In genomic region chr10:61028598-61028997, GRCm38 (mm10) we compare ENCODE assay signal across 17 mouse cellular contexts.
DNase-seq lines count a peak whose midpoint lies in the region; ATAC-seq lines count a peak whose summit lies in the region.
"Had no signal": no experiment of that assay in that cellular context is flagged by ENCODE, and none has a peak within 500 bp of the region (broad histone marks: within the 10 kb centered on the region; RNA-seq: fewer than 3 reads in every experiment).

No protein-coding gene starts in this region.

- no peak overlapping the region for H3K4me2 ChIP-seq in forebrain, embryonic 15.5 days (replicated peaks)
- no peak overlapping the region for H3K4me2 ChIP-seq in forebrain, embryonic 16.5 days (ENCODE audit: low read length)
- no peak overlapping the region for H3K4me2 ChIP-seq in kidney, embryonic 16.5 days (replicated peaks; ENCODE audit: low read depth, low read length)
- H3K4me2 ChIP-seq in forebrain, embryonic 14.5 days (ENCODE audit: low read length) = no peak overlapping the region
- H3K4me2 ChIP-seq: hindbrain, embryonic 13.5 days; limb, embryonic 15.5 days; lung, embryonic 14.5 days; midbrain, embryonic 11.5 days had no signal

- WGBS in forebrain, embryonic 15.5 days = 50% methylated on average over 5 of the region's 5 CpGs
- 43% methylated on average over 5 of the region's 5 CpGs for WGBS in forebrain, embryonic 16.5 days
- WGBS in kidney, embryonic 16.5 days = 80% methylated on average over 5 of the region's 5 CpGs
- WGBS in forebrain, embryonic 14.5 days = 71% methylated on average over 5 of the region's 5 CpGs

- ATAC-seq in forebrain, embryonic 15.5 days (replicated peaks) = 0 out of 2 replicates have a peak, but pooled peaks have one; percentile 16
- no peak for ATAC-seq in forebrain, embryonic 16.5 days
- ATAC-seq in kidney, embryonic 16.5 days (ENCODE audit: low FRiP score, low TSS enrichment) = no peak
- no peak for ATAC-seq in forebrain, embryonic 14.5 days
- ATAC-seq: intestine, embryonic 16.5 days had no signal

- H3K27me3 ChIP-seq in forebrain, embryonic 15.5 days = no peaks in the 10 kb centered on the region
- no peaks in the 10 kb centered on the region for H3K27me3 ChIP-seq in forebrain, embryonic 16.5 days (replicated peaks; ENCODE audit: control insufficient read depth, insufficient read depth, low read length)
- no peaks in the 10 kb centered on the region for H3K27me3 ChIP-seq in kidney, embryonic 16.5 days (ENCODE audit: insufficient read depth, low read length)
- no peaks in the 10 kb centered on the region for H3K27me3 ChIP-seq in forebrain, embryonic 14.5 days (replicated peaks; ENCODE audit: control insufficient read depth, insufficient read depth, low read length)
- H3K27me3 ChIP-seq: hindbrain, embryonic 13.5 days; limb, embryonic 15.5 days had no signal

- H3K27ac ChIP-seq in forebrain, embryonic 15.5 days (replicated peaks) = no peak overlapping the region
- no peak overlapping the region for H3K27ac ChIP-seq in forebrain, embryonic 16.5 days (ENCODE audit: low read length)
- no peak overlapping the region for H3K27ac ChIP-seq in kidney, embryonic 16.5 days (ENCODE audit: low read length)
- no peak overlapping the region; the same call in 1 of the 2 replicates for H3K27ac ChIP-seq in forebrain, embryonic 14.5 days (ENCODE audit: low read depth, low read length)
- H3K27ac ChIP-seq: hindbrain, embryonic 13.5 days; left cerebral cortex, adult 2 months; limb, embryonic 15.5 days had no signal

- peak; percentile 35 for DNase-seq in kidney, adult 9 months
- DNase-seq in gastrocnemius, postnatal 25 days = peak; percentile 20
- DNase-seq in heart, postnatal 36 days = peak; percentile 6 to 25
- DNase-seq in adrenal gland, adult 2 months = no peak
- DNase-seq in forebrain, embryonic 14.5 days (ENCODE audit: low spot score) = no peak
- DNase-seq: adrenal gland, postnatal 36 days; cerebellum, adult 11-12 months; lung, embryonic 14.5 days had no signal

- no peak overlapping the region for H3K9ac ChIP-seq in forebrain, embryonic 15.5 days (replicated peaks)
- no peak overlapping the region for H3K9ac ChIP-seq in forebrain, embryonic 16.5 days (replicated peaks; ENCODE audit: low read depth, low read length)
- no peak overlapping the region for H3K9ac ChIP-seq in kidney, embryonic 16.5 days (replicated peaks; ENCODE audit: low read length)
- H3K9ac ChIP-seq in forebrain, embryonic 14.5 days (ENCODE audit: low read length) = no peak overlapping the region
- H3K9ac ChIP-seq: hindbrain, embryonic 13.5 days; limb, embryonic 15.5 days; lung, embryonic 14.5 days had no signal

- no peaks in the 10 kb centered on the region for H3K36me3 ChIP-seq in forebrain, embryonic 15.5 days
- H3K36me3 ChIP-seq in forebrain, embryonic 16.5 days (ENCODE audit: control insufficient read depth, insufficient read depth) = no peaks in the 10 kb centered on the region
- H3K36me3 ChIP-seq in kidney, embryonic 16.5 days (ENCODE audit: insufficient read depth, low read length) = no peaks in the 10 kb centered on the region
- H3K36me3 ChIP-seq in forebrain, embryonic 14.5 days (ENCODE audit: control insufficient read depth, insufficient read depth, low read length) = no peaks in the 10 kb centered on the region
- H3K36me3 ChIP-seq: G1E; hindbrain, embryonic 13.5 days; limb, embryonic 15.5 days had no signal

- no peak overlapping the region for H3K4me3 ChIP-seq in forebrain, embryonic 15.5 days
- H3K4me3 ChIP-seq in forebrain, embryonic 16.5 days (replicated peaks; ENCODE audit: low read length) = no peak overlapping the region
- H3K4me3 ChIP-seq in kidney, embryonic 16.5 days (ENCODE audit: low read length) = no peak overlapping the region
- H3K4me3 ChIP-seq in forebrain, embryonic 14.5 days (ENCODE audit: low read depth, low read length) = no peak overlapping the region
- H3K4me3 ChIP-seq: hindbrain, embryonic 13.5 days; left cerebral cortex, adult 2 months; limb, embryonic 15.5 days had no signal

- no peaks in the 10 kb centered on the region for H3K9me3 ChIP-seq in forebrain, embryonic 15.5 days
- H3K9me3 ChIP-seq in forebrain, embryonic 16.5 days (ENCODE audit: control insufficient read depth, low read length) = no peaks in the 10 kb centered on the region
- H3K9me3 ChIP-seq in kidney, embryonic 16.5 days (ENCODE audit: low read length) = no peaks in the 10 kb centered on the region
- H3K9me3 ChIP-seq in forebrain, embryonic 14.5 days (replicated peaks; ENCODE audit: control insufficient read depth, low read length) = no peaks in the 10 kb centered on the region
- H3K9me3 ChIP-seq: hindbrain, embryonic 13.5 days; limb, embryonic 15.5 days had no signal

- intact Hi-C loops in heart, postnatal 36 days (cut with DNase I) = no loop called here

- peaks cover 6% of the 10 kb centered on the region; the same call in 1 of the 2 replicates for H3K4me1 ChIP-seq in forebrain, embryonic 15.5 days
- no peaks in the 10 kb centered on the region; the same call in 1 of the 2 replicates for H3K4me1 ChIP-seq in forebrain, embryonic 16.5 days (replicated peaks; ENCODE audit: control insufficient read depth, insufficient read depth, low read length)
- H3K4me1 ChIP-seq in kidney, embryonic 16.5 days (ENCODE audit: insufficient read depth, low read length) = no peaks in the 10 kb centered on the region
- no peaks in the 10 kb centered on the region for H3K4me1 ChIP-seq in forebrain, embryonic 14.5 days (ENCODE audit: control insufficient read depth, insufficient read depth, low read length)
- H3K4me1 ChIP-seq: limb, embryonic 15.5 days had no signal

Comparison
In these comparisons a context has a peak if more than half of its experiments do, and no peak if none do; other contexts are left out.
1. DNase-seq: peak in kidney, adult 9 months (single experiment), gastrocnemius, postnatal 25 days (single experiment) and heart, postnatal 36 days (2 of 2); none in adrenal gland, adult 2 months (single experiment) and forebrain, embryonic 14.5 days (single experiment).